Mouse (Mus musculus): ENCODE measurements around the gene Dffa.

The Dffa gene

GRCm38 (mm10) chr4:149098571-149098970 is 5.4 kb upstream of the Dffa start:
- WGBS = 13% methylated on average over 11 of the region's 11 CpGs

- WGBS = under 1% methylated on average over 49 of the region's 50 CpGs
These were observed 4.5 kb upstream of the Dffa start, which contains the start of gene Pex14 for GRCm38 (mm10) chr4:149099369-149100017. Gene Pex14, minus strand, starts transcription at chr4:149099876.

GRCm38 (mm10) chr4:149100449-149100848 is 3.5 kb upstream of the Dffa start:
- WGBS = 84% methylated on average over 12 of the region's 12 CpGs

GRCm38 (mm10) chr4:149101456-149101855 is 2.5 kb upstream of the Dffa start:
- 70% methylated on average over 3 of the region's 3 CpGs for WGBS

- WGBS = 78% methylated on average over 12 of the region's 12 CpGs
These were observed 16.1 kb downstream of the Dffa start for GRCm38 (mm10) chr4:149119978-149120562.

- 69% methylated on average over 5 of the region's 5 CpGs for WGBS
These were observed 19.5 kb downstream of the Dffa start for GRCm38 (mm10) chr4:149123432-149123831.

GRCm38 (mm10) chr4:149125341-149126114 is 21.6 kb downstream of the Dffa start:
- 58% methylated on average over 11 of the region's 11 CpGs for WGBS

GRCm38 (mm10) chr4:149126115-149126509 is 22.2 kb downstream of the Dffa start:
- 75% methylated on average over 6 of the region's 6 CpGs for WGBS

GRCm38 (mm10) chr4:149126663-149127062 is 22.7 kb downstream of the Dffa start, which contains the start of gene Cort:
Gene Cort, minus strand, starts transcription at chr4:149126763.
- 54% methylated on average over 11 of the region's 11 CpGs for WGBS

GRCm38 (mm10) chr4:149128467-149128866 is 24.5 kb downstream of the Dffa start:
- 71% methylated on average over 18 of the region's 18 CpGs for WGBS

- WGBS = 85% methylated on average over 23 of the region's 23 CpGs
These were observed 27.2 kb downstream of the Dffa start for GRCm38 (mm10) chr4:149131021-149131752.

- 86% methylated on average over 21 of the region's 21 CpGs for WGBS
These were observed 28.0 kb downstream of the Dffa start for GRCm38 (mm10) chr4:149131789-149132565.

GRCm38 (mm10) chr4:149133395-149133794 is 29.4 kb downstream of the Dffa start:
- WGBS = 90% methylated on average over 5 of the region's 5 CpGs

GRCm38 (mm10) chr4:149136116-149136850 is 32.3 kb downstream of the Dffa start:
- WGBS = 44% methylated on average over 18 of the region's 18 CpGs

- under 1% methylated on average over 68 of the region's 68 CpGs for WGBS
These were observed 33.2 kb downstream of the Dffa start, which contains the start of gene Cenps for GRCm38 (mm10) chr4:149136982-149137770. Gene Cenps, minus strand, starts transcription at chr4:149137629.

- WGBS = 87% methylated on average over 8 of the region's 8 CpGs
These were observed 34.6 kb downstream of the Dffa start for GRCm38 (mm10) chr4:149138515-149138914.

- whole genome bisulfite sequencing = 52% methylated on average over 4 of the region's 4 CpGs
These were observed 39.6 kb downstream of the Dffa start for GRCm38 (mm10) chr4:149143594-149143993.

- 8% methylated on average over 3 of the region's 3 CpGs for WGBS
These were observed 40.5 kb downstream of the Dffa start for GRCm38 (mm10) chr4:149144459-149144858.

- WGBS = 88% methylated on average over 4 of the region's 4 CpGs
These were observed 41.2 kb downstream of the Dffa start for GRCm38 (mm10) chr4:149145151-149145550.

- WGBS = 85% methylated on average over 7 of the region's 7 CpGs
These were observed 43.6 kb downstream of the Dffa start for GRCm38 (mm10) chr4:149147528-149147927.

Measured in cerebral cortex, adult 2 months (tissue).